Mouse (Mus musculus): ENCODE data around the gene Ramp2.

GRCm38 (mm10) chr11:101232010-101232839 lies 13.6 kb upstream of the Ramp2 start:
- TF ChIP-seq CTCF (IDR thresholded peaks at IDR 0.05; ENCODE audit: low read depth) (no peak), EP300 (optimal IDR thresholded peaks at IDR 0.05) (no peak)

All from stomach, postnatal 0 days (tissue).